Mouse (Mus musculus) thymus, postnatal 10 days (tissue): ENCODE measurements around the gene Uhrf1bp1.

Experiments
- DNase-seq, 2 experiments: peaks; one replicate each; pipeline ENCODE4 v3.0.0; 2021; ENCODE audit warnings: low spot score in 2 of 2

Uhrf1bp1 gene

DNA sequence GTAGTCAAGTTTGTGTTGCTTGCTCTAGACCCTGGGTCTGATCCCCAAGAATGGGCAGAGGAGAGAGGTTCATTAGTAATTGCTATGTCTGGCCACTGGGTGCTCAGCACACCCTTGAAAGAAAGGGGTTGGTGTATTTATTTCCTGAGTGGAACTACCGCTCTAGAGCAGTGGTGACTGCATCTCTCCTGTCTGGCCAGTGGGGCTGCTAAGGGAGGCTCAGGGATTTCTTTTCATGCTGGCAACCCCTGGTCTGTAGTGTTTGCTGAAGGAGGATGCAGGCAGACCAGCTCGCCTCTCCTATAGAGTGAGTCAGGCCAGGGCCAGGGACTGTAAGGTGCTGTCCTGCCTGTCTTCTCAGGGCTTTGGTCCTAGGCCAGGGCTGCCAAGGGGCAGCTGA, 90.9 kb downstream of the Uhrf1bp1 start:
- DNase-seq: no peak
